In the genomic region with DNA sequence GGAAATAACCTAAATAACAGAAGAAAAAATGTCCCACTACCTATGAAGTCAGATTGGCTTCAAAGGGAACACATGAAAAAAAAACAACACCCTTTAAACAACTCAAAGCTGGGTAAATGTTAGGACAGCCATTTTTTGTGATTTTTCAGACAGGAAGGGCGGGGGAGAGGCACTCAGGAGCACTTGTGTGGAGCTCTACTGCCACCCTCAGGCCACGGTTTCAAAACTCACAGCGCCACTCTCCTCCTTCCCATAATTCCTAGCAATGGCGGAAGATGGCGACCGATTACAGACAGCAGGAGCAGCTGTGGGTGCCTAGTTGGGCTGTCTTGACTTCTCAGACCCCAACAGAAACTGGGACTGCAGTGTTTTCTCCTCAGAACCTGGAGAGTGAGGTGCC, we compare ENCODE assay signal across 9 mouse cellular contexts.
DNase-seq lines count a peak whose midpoint lies in the region; ATAC-seq lines count a peak whose summit lies in the region.
"Had no signal": no experiment of that assay in that cellular context is flagged by ENCODE, and none has a peak within 500 bp of the region (broad histone marks: within the 10 kb centered on the region; RNA-seq: fewer than 3 reads in every experiment).

No protein-coding gene starts in this region.

- intact Hi-C loops in heart, postnatal 25 days (cut with DNase I), result no loop called here

- H3K27me3 ChIP-seq in heart, embryonic 10.5 days (ENCODE audit: insufficient read depth, poor library complexity, severe bottlenecking), result no peaks in the 10 kb centered on the region
- no peaks in the 10 kb centered on the region for H3K27me3 ChIP-seq in liver, embryonic 13.5 days
- H3K27me3 ChIP-seq: embryonic facial prominence, embryonic 12.5 days had no signal

- WGBS in heart, embryonic 10.5 days, result 57% methylated on average over 6 of the region's 6 CpGs
- WGBS in liver, embryonic 13.5 days (ENCODE audit: insufficient replicate concordance), result 55% methylated on average over 6 of the region's 6 CpGs

- ATAC-seq in liver, embryonic 13.5 days (ENCODE audit: low read depth), result no peak
- no peak for ATAC-seq in megakaryocyte-erythroid progenitor cell, adult 5-6 weeks (replicated peaks; ENCODE audit: low FRiP score, low TSS enrichment, poor library complexity, severe bottlenecking)

- H3K4me3 ChIP-seq in heart, embryonic 10.5 days, result peak overlapping the region; percentile 27; the same call in 1 of the 2 replicates
- H3K4me3 ChIP-seq in liver, embryonic 13.5 days (replicated peaks), result peak overlapping the region; percentile 27; the same call in 1 of the 2 replicates
- H3K4me3 ChIP-seq: embryonic facial prominence, embryonic 12.5 days had no signal

- peaks cover 52% of the 10 kb centered on the region for H3K36me3 ChIP-seq in heart, embryonic 10.5 days
- peaks cover 10% of the 10 kb centered on the region; the same call in 1 of the 2 replicates for H3K36me3 ChIP-seq in liver, embryonic 13.5 days

- peak overlapping the region; percentile 24 for H3K4me2 ChIP-seq in liver, embryonic 13.5 days
- H3K4me2 ChIP-seq: embryonic facial prominence, embryonic 12.5 days had no signal

- no peak for DNase-seq in heart, embryonic 10.5 days (ENCODE audit: low spot score)
- no peak for DNase-seq in heart, adult 8-10 months (ENCODE audit: low spot score)
- DNase-seq in CD4-positive, CD25-positive, alpha-beta regulatory T cell, adult 2 months (ENCODE audit: low read depth, low spot score), result peak; percentile 50
- DNase-seq in embryo, embryonic 10.5 days (ENCODE audit: low spot score), result peak; percentile 71
- DNase-seq in heart, postnatal 25 days (ENCODE audit: low spot score), result peak; percentile 48
- no peak for DNase-seq in liver, embryonic 13.5 days
- peak; percentile 75 for DNase-seq in retina, postnatal 1 day

- no peaks in the 10 kb centered on the region for H3K4me1 ChIP-seq in heart, embryonic 10.5 days
- no peaks in the 10 kb centered on the region for H3K4me1 ChIP-seq in liver, embryonic 13.5 days (replicated peaks)
- H3K4me1 ChIP-seq: embryonic facial prominence, embryonic 12.5 days had no signal

- H3K9me3 ChIP-seq in heart, embryonic 10.5 days, result no peaks in the 10 kb centered on the region
- H3K9me3 ChIP-seq in liver, embryonic 13.5 days (replicated peaks), result no peaks in the 10 kb centered on the region
- H3K9me3 ChIP-seq: embryonic facial prominence, embryonic 12.5 days had no signal

- no peak overlapping the region for H3K9ac ChIP-seq in liver, embryonic 13.5 days
- H3K9ac ChIP-seq: embryonic facial prominence, embryonic 12.5 days had no signal

- peak overlapping the region; percentile 62; the same call in 1 of the 2 replicates for H3K27ac ChIP-seq in heart, embryonic 10.5 days
- H3K27ac ChIP-seq in liver, embryonic 13.5 days, result no peak overlapping the region
- H3K27ac ChIP-seq: embryonic facial prominence, embryonic 12.5 days had no signal

Comparison
In these comparisons a context has a peak if more than half of its experiments do, and no peak if none do; other contexts are left out.
1. DNase-seq: peak in CD4-positive, CD25-positive, alpha-beta regulatory T cell, adult 2 months (single experiment), embryo, embryonic 10.5 days (single experiment), heart, postnatal 25 days (single experiment) and retina, postnatal 1 day (single experiment); none in heart, embryonic 10.5 days (single experiment), heart, adult 8-10 months (single experiment) and liver, embryonic 13.5 days (single experiment).